In the genomic region with DNA sequence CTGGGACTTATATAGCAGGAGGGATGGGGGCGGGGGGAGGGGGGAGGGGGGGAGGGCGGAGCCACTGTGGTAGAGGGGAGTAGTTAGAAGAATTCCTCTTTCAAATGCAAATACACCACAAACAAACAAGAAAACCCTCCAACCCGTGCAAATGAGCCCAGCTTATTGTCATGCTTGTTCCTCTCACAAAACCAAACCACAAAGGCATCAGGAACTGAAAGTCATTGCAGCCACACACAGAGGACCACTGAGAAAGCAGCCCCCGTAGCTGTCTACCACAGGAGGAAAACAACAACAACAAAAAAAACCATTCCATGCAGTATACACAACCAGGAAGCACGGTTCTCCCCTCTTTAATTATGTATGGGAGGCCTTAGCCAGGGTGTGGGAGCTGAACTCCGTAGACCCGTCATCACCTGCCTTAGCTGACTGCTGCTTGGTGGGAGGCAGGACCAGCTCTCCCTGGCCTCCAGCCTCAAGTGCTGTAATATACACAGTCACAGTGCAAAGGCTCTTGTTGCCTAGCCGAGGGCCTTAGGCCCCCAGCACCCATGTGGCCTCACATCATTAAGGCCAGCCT, we compare ENCODE assay signal across 12 mouse cellular contexts. TPM values are rescaled to one million over a fixed set of nuclear protein-coding genes. Genes with fewer than 3 reads are reported as not detected.
DNase-seq lines count a peak whose midpoint lies in the region; ATAC-seq and TF ChIP-seq lines count a peak whose summit lies in the region.
"Had no signal": no experiment of that assay in that cellular context is flagged by ENCODE, and none has a peak within 500 bp of the region (broad histone marks: within the 10 kb centered on the region; RNA-seq: fewer than 3 reads in every experiment).

No protein-coding gene starts in this region.

- H3K27me3 ChIP-seq in lung, embryonic 14.5 days (ENCODE audit: insufficient read depth, low read length) = no peaks in the 10 kb centered on the region
- no peaks in the 10 kb centered on the region for H3K27me3 ChIP-seq in forebrain, embryonic 12.5 days
- H3K27me3 ChIP-seq: limb, embryonic 12.5 days had no signal

- H3K9me3 ChIP-seq in lung, embryonic 14.5 days (ENCODE audit: low read depth, low read length) = no peaks in the 10 kb centered on the region
- no peaks in the 10 kb centered on the region for H3K9me3 ChIP-seq in forebrain, embryonic 12.5 days
- H3K9me3 ChIP-seq: limb, embryonic 12.5 days had no signal

- no peak overlapping the region for H3K9ac ChIP-seq in lung, embryonic 14.5 days
- no peak overlapping the region for H3K9ac ChIP-seq in forebrain, embryonic 12.5 days
- H3K9ac ChIP-seq: limb, embryonic 12.5 days had no signal

- no peaks in the 10 kb centered on the region for H3K4me1 ChIP-seq in lung, embryonic 14.5 days (ENCODE audit: insufficient read depth)
- H3K4me1 ChIP-seq in forebrain, embryonic 12.5 days = peaks cover 51% of the 10 kb centered on the region

- H3K27ac ChIP-seq in lung, embryonic 14.5 days (ENCODE audit: low read depth) = no peak overlapping the region
- peak overlapping the region; percentile 71 for H3K27ac ChIP-seq in forebrain, embryonic 12.5 days
- H3K27ac ChIP-seq: limb, embryonic 12.5 days had no signal

- H3K4me3 ChIP-seq in lung, embryonic 14.5 days (ENCODE audit: low read depth, low read length) = no peak overlapping the region
- H3K4me3 ChIP-seq in forebrain, embryonic 12.5 days (replicated peaks) = no peak overlapping the region
- H3K4me3 ChIP-seq: limb, embryonic 12.5 days had no signal

- H3K4me2 ChIP-seq in lung, embryonic 14.5 days = no peak overlapping the region
- peak overlapping the region; percentile 34 for H3K4me2 ChIP-seq in forebrain, embryonic 12.5 days
- H3K4me2 ChIP-seq: limb, embryonic 12.5 days had no signal

- DNase-seq in lung, embryonic 14.5 days = peak; percentile 0
- DNase-seq in lung, postnatal 10 days = no peak
- DNase-seq in cerebellum, adult 9-11 months = no peak
- DNase-seq in thymus, postnatal 10 days (ENCODE audit: low spot score in 2 of 2) = no peak
- no peak for DNase-seq in heart, adult 18-20 months
- no peak for DNase-seq in heart, postnatal 10 days
- DNase-seq: adrenal gland, adult 8-10 months; lung, postnatal 4 days; right cerebral cortex, postnatal 14 days had no signal

- 38% methylated on average over 8 of the region's 8 CpGs for WGBS in lung, embryonic 14.5 days
- WGBS in forebrain, embryonic 12.5 days = 10% methylated on average over 6 of the region's 8 CpGs

- no peak for TF ChIP-seq CTCF in lung, embryonic 14.5 days (IDR thresholded peaks at IDR 0.05; ENCODE audit: low read depth)

- intact Hi-C loops in heart, postnatal 10 days (cut with DNase I) = no loop called here

- H3K36me3 ChIP-seq in lung, embryonic 14.5 days (ENCODE audit: insufficient read depth) = no peaks in the 10 kb centered on the region
- H3K36me3 ChIP-seq in forebrain, embryonic 12.5 days (replicated peaks) = no peaks in the 10 kb centered on the region
- H3K36me3 ChIP-seq: limb, embryonic 12.5 days had no signal

- no peak for ATAC-seq in lung, embryonic 14.5 days (ENCODE audit: insufficient read depth)
- peak; percentile 62 for ATAC-seq in forebrain, embryonic 12.5 days (ENCODE audit: low FRiP score)
- peak; percentile 74 for ATAC-seq in megakaryocyte, adult 5-6 weeks (ENCODE audit: poor library complexity, severe bottlenecking)

RNA-seq across cellular contexts. Expression of a gene that starts 48.0 kb away (rescaled TPM):
- polyA plus RNA-seq in lung, embryonic 14.5 days (2014; fragmentation: Nextera tagmentation; extraction: Ambion mirVana) = 2.1 and 3.0 TPM in 2 replicates
- 1.2 and 1.4 TPM in 2 replicates for polyA plus RNA-seq in forebrain, embryonic 12.5 days (2016; fragmentation: Nextera tagmentation; extraction: Ambion mirVana)
- total RNA-seq in megakaryocyte, adult 5-6 weeks (2015) = 1.4 and 1.7 TPM in 2 replicates
- 1.7 and 1.9 TPM in 2 replicates for total RNA-seq in megakaryocyte, adult 5-6 weeks (2017)
- 1 to 10 TPM; 8.0 to 9.2 TPM for total RNA-seq in heart, adult 18-20 months (2021)
- total RNA-seq in heart, postnatal 10 days (2021) = 10 to 100 TPM in 1 of 2 experiments, 1 to 10 TPM in 1; 8.8 to 10.9 TPM
